Mouse (Mus musculus) G1E (cell line): Measurements from ENCODE around the gene Abca1.

Source experiments
- CTCF ChIP-seq: IDR thresholded peaks from 2 replicates; pipeline ENCODE4 v1.5.1; 2012; ENCODE audit warnings: low read depth, low read length, inconsistent platforms, mixed read lengths
- GATA2 ChIP-seq: IDR thresholded peaks from 2 replicates; pipeline ENCODE4 v1.6.1; 2012; ENCODE audit warnings: low read depth, low read length, inconsistent platforms, borderline replicate concordance

DNA sequence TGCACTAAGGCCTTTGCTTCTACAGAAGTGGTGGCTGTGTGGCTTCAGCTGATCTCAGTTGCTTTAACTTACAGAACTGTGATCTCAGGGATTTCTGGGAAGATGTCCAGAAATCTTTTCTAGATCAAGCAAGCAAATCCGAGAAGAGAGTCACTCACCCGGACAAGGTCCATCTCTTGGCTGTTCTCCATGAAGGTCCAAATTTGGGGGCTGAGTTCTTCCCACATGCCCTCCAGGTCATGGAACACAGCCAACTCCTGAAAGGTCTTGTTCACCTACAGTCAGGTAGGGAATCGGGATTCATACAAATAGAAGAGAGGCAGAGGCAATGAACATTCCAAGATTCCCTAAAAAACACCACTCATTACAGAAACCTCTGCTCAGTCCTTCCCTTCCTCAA, 70.1 kb downstream of the Abca1 start:
- no peak for TF ChIP-seq CTCF
- no peak for TF ChIP-seq GATA2
